Mouse (Mus musculus): ENCODE data around the gene H2afy2. TPM values are rescaled to one million over a fixed set of nuclear protein-coding genes. Genes with fewer than 3 reads are reported as not detected.

Gene H2afy2
- polyA plus RNA-seq, 1 experiment from 2014 or later = 267 TPM

- Histone ChIP-seq H3K4me1 (peaks cover 17% of the 10 kb centered on the region), H3K9ac (peak overlapping the region; percentile 91), H3K4me3 (peak overlapping the region; percentile 99), H3K27me3 (no peaks in the 10 kb centered on the region), H3K27ac (no peak overlapping the region), H3K4me2 (replicated peaks) (peak overlapping the region; percentile 100), H3K9me3 (no peaks in the 10 kb centered on the region), H3K36me3 (peaks cover 50% of the 10 kb centered on the region)
- ATAC-seq (ENCODE audit: low FRiP score, low read depth) = no peak; the same call in 1 of the 2 replicates
- WGBS = under 1% methylated on average over 108 of the region's 111 CpGs
These were observed 88.0 kb downstream of the H2afy2 start for GRCm38 (mm10) chr10:61695703-61696559.

- no peak within 1 kb of the TSS; the same call in 1 of the 2 replicates for H3K27ac ChIP-seq
- WGBS = under 1% methylated on average over 42 of the region's 42 CpGs
- peaks cover 56% of the 10 kb centered on the region for H3K36me3 ChIP-seq
These were observed 88.9 kb downstream of the H2afy2 start, which contains the start of gene Tysnd1 for GRCm38 (mm10) chr10:61694870-61695670. Gene Tysnd1, plus strand, starts transcription at chr10:61695514.

GRCm38 (mm10) chr10:61693563-61693962 is 90.4 kb downstream of the H2afy2 start:
- Histone ChIP-seq H3K4me2 (replicated peaks) (no peak overlapping the region), H3K4me3 (no peak overlapping the region), H3K27ac (no peak overlapping the region), H3K9me3 (no peaks in the 10 kb centered on the region), H3K36me3 (peaks cover 62% of the 10 kb centered on the region), H3K9ac (no peak overlapping the region), H3K4me1 (peaks cover 17% of the 10 kb centered on the region), H3K27me3 (no peaks in the 10 kb centered on the region)
- ATAC-seq (ENCODE audit: low FRiP score, low read depth) = no peak
- 69% methylated on average over 4 of the region's 4 CpGs for WGBS

More at GRCm38 (mm10) chr10:61694870-61695670, 88.9 kb downstream of the H2afy2 start, which contains the start of gene Tysnd1:
- H3K4me1 ChIP-seq = peaks cover 17% of the 10 kb centered on the region
- ATAC-seq (ENCODE audit: low FRiP score, low read depth) = peak; percentile 98
- no peaks in the 10 kb centered on the region for H3K9me3 ChIP-seq
- no peaks in the 10 kb centered on the region for H3K27me3 ChIP-seq
- H3K4me2 ChIP-seq (replicated peaks) = peak within 1 kb of the TSS; percentile 100
- H3K9ac ChIP-seq = peak within 1 kb of the TSS; percentile 91
- H3K4me3 ChIP-seq = peak within 1 kb of the TSS; percentile 99

DNA sequence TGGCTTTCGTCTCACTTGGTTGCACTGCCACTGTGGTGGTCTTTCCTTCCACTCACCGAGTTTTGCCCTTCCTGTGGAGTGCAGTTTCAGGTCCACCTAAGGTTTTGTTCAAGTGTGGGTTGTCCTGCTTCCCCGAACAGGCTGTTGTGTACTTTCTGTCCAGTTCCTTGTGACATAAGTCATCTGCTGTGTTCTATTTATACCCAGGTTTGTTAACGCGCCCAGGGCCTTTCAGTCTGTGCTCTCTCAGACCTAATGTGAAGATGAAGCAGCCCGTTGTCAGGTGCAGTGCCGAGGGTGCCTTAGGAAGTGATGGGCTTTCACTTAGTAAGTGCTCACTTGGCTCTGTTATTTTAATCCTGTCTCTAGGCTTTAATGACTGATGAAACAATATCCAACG is 94.5 kb downstream of the H2afy2 start:
- 90% methylated on average over 8 of the region's 8 CpGs for WGBS
- Histone ChIP-seq H3K9ac (no peak overlapping the region), H3K27ac (no peak overlapping the region), H3K4me1 (no peaks in the 10 kb centered on the region), H3K27me3 (no peaks in the 10 kb centered on the region), H3K4me2 (replicated peaks) (no peak overlapping the region), H3K9me3 (no peaks in the 10 kb centered on the region), H3K36me3 (peaks cover 93% of the 10 kb centered on the region), H3K4me3 (no peak overlapping the region)
- ATAC-seq (ENCODE audit: low FRiP score, low read depth) = no peak

Small RNA genes within 50 kb of the gene (microRNA-seq; reads per million reads assigned to microRNA genes)
- not detected for gene Mir5108

Other genes with a start within 250 kb of the H2afy2 start
- gene Npffr1, start 188.7 kb downstream of the H2afy2 start, polyA plus RNA-seq (2015; fragmentation: Nextera tagmentation; extraction: Ambion mirVana) = 0.05 and 0.11 TPM in 2 replicates
- gene Ppa1, start 135.6 kb downstream of the H2afy2 start, polyA plus RNA-seq (2015; fragmentation: Nextera tagmentation; extraction: Ambion mirVana) = 208 and 209 TPM in 2 replicates
- gene Sar1a, start 103.8 kb downstream of the H2afy2 start, polyA plus RNA-seq (2015; fragmentation: Nextera tagmentation; extraction: Ambion mirVana) = 291 and 292 TPM in 2 replicates
- 29.1 and 30.9 TPM in 2 replicates for gene Tysnd1, start 88.6 kb downstream of the H2afy2 start, polyA plus RNA-seq (2015; fragmentation: Nextera tagmentation; extraction: Ambion mirVana)
- gene Aifm2, start 68.9 kb downstream of the H2afy2 start, polyA plus RNA-seq (2015; fragmentation: Nextera tagmentation; extraction: Ambion mirVana) = 15.1 and 15.9 TPM in 2 replicates
- gene Col13a1, start 195.0 kb upstream of the H2afy2 start, polyA plus RNA-seq (2015; fragmentation: Nextera tagmentation; extraction: Ambion mirVana) = 4.0 and 4.6 TPM in 2 replicates

All from limb, embryonic 13.5 days (tissue).